Mouse (Mus musculus) intestine, embryonic 15.5 days (tissue): ENCODE measurements at regions not wholly inside any gene's neighbourhood (a gene's known extent, or its start where the extent isn't known, plus 50 kb on each side); places are given as distances from the start of the nearest gene placed in this dataset.

Source experiments
- ATAC-seq: fragments of 200-750 bp; cut with Nextera tagmentation; 2 replicates; pipeline ENCODE4 v1.8.0; 2017; ENCODE audit warnings: moderate TSS enrichment, moderate library complexity
- H3K27ac ChIP-seq: fragments of 300-500 bp; sonication (generic); 2 replicates; pipeline ENCODE4 v1.5.1; 2015; ENCODE audit warnings: mild to moderate bottlenecking, inconsistent platforms
- H3K27me3 ChIP-seq: fragments of 300-500 bp; sonication (generic); replicated peaks from 2 replicates; pipeline ENCODE4 v1.6.1; 2015; ENCODE audit warnings: inconsistent platforms
- H3K36me3 ChIP-seq: fragments of 300-500 bp; sonication (generic); 2 replicates; pipeline ENCODE4 v1.6.1; 2015; ENCODE audit warnings: inconsistent platforms
- H3K4me1 ChIP-seq: fragments of 300-500 bp; sonication (generic); replicated peaks from 2 replicates; pipeline ENCODE4 v1.6.1; 2015; ENCODE audit warnings: inconsistent platforms
- H3K4me2 ChIP-seq: fragments of 300-500 bp; sonication (generic); replicated peaks from 2 replicates; pipeline ENCODE4 v1.6.1; 2015; ENCODE audit warnings: mild to moderate bottlenecking, inconsistent platforms
- H3K4me3 ChIP-seq: fragments of 300-500 bp; sonication (generic); replicated peaks from 2 replicates; pipeline ENCODE4 v1.5.1; 2015; ENCODE audit warnings: inconsistent platforms
- H3K9ac ChIP-seq: fragments of 300-500 bp; sonication (generic); 2 replicates; pipeline ENCODE4 v1.6.1; 2015; ENCODE audit warnings: inconsistent platforms
- H3K9me3 ChIP-seq: fragments of 300-500 bp; sonication (generic); 2 replicates; pipeline ENCODE4 v1.6.1; 2016; ENCODE audit warnings: inconsistent platforms
- WGBS: fragments of 180-500 bp; shearing (Covaris S2); methylation state at CpG from one replicate; pipeline ENCODE4 v1.1.7; 2015; 5-methylcytosine and 5-hydroxymethylcytosine counted together

- Histone ChIP-seq H3K27me3 (no peaks in the 10 kb centered on the region), H3K36me3 (no peaks in the 10 kb centered on the region), H3K4me1 (no peaks in the 10 kb centered on the region), H3K27ac (no peak overlapping the region), H3K4me3 (no peak overlapping the region), H3K9ac (no peak overlapping the region), H3K9me3 (no peaks in the 10 kb centered on the region), H3K4me2 (no peak overlapping the region)
- 72% methylated on average over 4 of the region's 4 CpGs for WGBS
- no peak for ATAC-seq
These were observed 89.2 kb upstream of the Cops8 start for GRCm38 (mm10) chr1:90513442-90514070.

- H3K4me3 ChIP-seq: no peak overlapping the region
- H3K4me2 ChIP-seq: no peak overlapping the region
- H3K36me3 ChIP-seq: no peaks in the 10 kb centered on the region
- no peaks in the 10 kb centered on the region for H3K9me3 ChIP-seq
- no peaks in the 10 kb centered on the region for H3K27me3 ChIP-seq
- no peaks in the 10 kb centered on the region for H3K4me1 ChIP-seq
- H3K9ac ChIP-seq: no peak overlapping the region
- no peak for ATAC-seq
- no peak overlapping the region for H3K27ac ChIP-seq
- 86% methylated on average over 7 of the region's 7 CpGs for WGBS
These were observed 88.6 kb upstream of the Cops8 start for GRCm38 (mm10) chr1:90514176-90514575.

- H3K36me3 ChIP-seq: no peaks in the 10 kb centered on the region
- H3K9ac ChIP-seq: no peak overlapping the region
- no peak overlapping the region for H3K27ac ChIP-seq
- H3K9me3 ChIP-seq: no peaks in the 10 kb centered on the region
- no peak overlapping the region for H3K4me3 ChIP-seq
- H3K27me3 ChIP-seq: no peaks in the 10 kb centered on the region
- no peak for ATAC-seq
- 58% methylated on average over 9 of the region's 9 CpGs for WGBS
- 0 out of 2 replicates have a peak, but pooled peaks cover 3% of the 10 kb centered on the region for H3K4me1 ChIP-seq
- no peak overlapping the region for H3K4me2 ChIP-seq
These were observed 84.1 kb upstream of the Cops8 start for GRCm38 (mm10) chr1:90518584-90519265.

GRCm38 (mm10) chr1:90519284-90520275 lies 83.2 kb upstream of the Cops8 start:
- 75% methylated on average over 12 of the region's 12 CpGs for WGBS
- Histone ChIP-seq H3K27ac (no peak overlapping the region), H3K36me3 (no peaks in the 10 kb centered on the region), H3K4me1 (0 out of 2 replicates have a peak, but pooled peaks cover 3% of the 10 kb centered on the region), H3K27me3 (no peaks in the 10 kb centered on the region), H3K4me3 (no peak overlapping the region), H3K4me2 (no peak overlapping the region), H3K9me3 (no peaks in the 10 kb centered on the region), H3K9ac (no peak overlapping the region)
- no peak for ATAC-seq

- Histone ChIP-seq H3K27ac (no peak overlapping the region), H3K4me3 (no peak overlapping the region), H3K4me1 (0 out of 2 replicates have a peak, but pooled peaks cover 3% of the 10 kb centered on the region), H3K36me3 (no peaks in the 10 kb centered on the region), H3K9ac (no peak overlapping the region), H3K9me3 (no peaks in the 10 kb centered on the region), H3K27me3 (no peaks in the 10 kb centered on the region), H3K4me2 (no peak overlapping the region)
- ATAC-seq: no peak
- WGBS: 80% methylated on average over 8 of the region's 8 CpGs
These were observed 80.5 kb upstream of the Cops8 start for GRCm38 (mm10) chr1:90522294-90522693.

- Histone ChIP-seq H3K9me3 (no peaks in the 10 kb centered on the region), H3K9ac (no peak overlapping the region), H3K27ac (no peak overlapping the region), H3K27me3 (no peaks in the 10 kb centered on the region), H3K4me3 (no peak overlapping the region), H3K36me3 (no peaks in the 10 kb centered on the region), H3K4me2 (no peak overlapping the region), H3K4me1 (0 out of 2 replicates have a peak, but pooled peaks cover 8% of the 10 kb centered on the region)
- ATAC-seq: no peak
- WGBS: 31% methylated on average over 3 of the region's 3 CpGs
These were observed 78.0 kb upstream of the Cops8 start for GRCm38 (mm10) chr1:90524641-90525220.

- H3K4me2 ChIP-seq: no peak overlapping the region
These were observed 76.5 kb upstream of the Cops8 start for GRCm38 (mm10) chr1:90526311-90526710.

GRCm38 (mm10) chr1:90527947-90528717 lies 74.6 kb upstream of the Cops8 start:
- 0 out of 2 replicates have a peak, but pooled peaks cover 4% of the 10 kb centered on the region for H3K4me1 ChIP-seq
- no peaks in the 10 kb centered on the region for H3K9me3 ChIP-seq
- WGBS: 59% methylated on average over 11 of the region's 11 CpGs
- ATAC-seq: no peak
- H3K36me3 ChIP-seq: no peaks in the 10 kb centered on the region
- H3K4me3 ChIP-seq: no peak overlapping the region
- no peak overlapping the region for H3K4me2 ChIP-seq
- no peaks in the 10 kb centered on the region for H3K27me3 ChIP-seq
- no peak overlapping the region for H3K9ac ChIP-seq
- H3K27ac ChIP-seq: no peak overlapping the region

More at GRCm38 (mm10) chr1:90526311-90526710, 76.5 kb upstream of the Cops8 start:
- Histone ChIP-seq H3K4me1 (0 out of 2 replicates have a peak, but pooled peaks cover 8% of the 10 kb centered on the region), H3K27ac (no peak overlapping the region), H3K27me3 (no peaks in the 10 kb centered on the region), H3K4me3 (no peak overlapping the region), H3K9ac (no peak overlapping the region), H3K9me3 (no peaks in the 10 kb centered on the region), H3K36me3 (no peaks in the 10 kb centered on the region)
- 40% methylated on average over 7 of the region's 7 CpGs for WGBS
- ATAC-seq: no peak

GRCm38 (mm10) chr1:90533481-90533880 lies 69.3 kb upstream of the Cops8 start:
- WGBS: 92% methylated on average over 6 of the region's 6 CpGs
- Histone ChIP-seq H3K4me1 (0 out of 2 replicates have a peak, but pooled peaks cover under 1% of the 10 kb centered on the region), H3K9me3 (no peaks in the 10 kb centered on the region), H3K27me3 (no peaks in the 10 kb centered on the region), H3K4me2 (no peak overlapping the region), H3K27ac (no peak overlapping the region), H3K9ac (no peak overlapping the region), H3K36me3 (no peaks in the 10 kb centered on the region), H3K4me3 (no peak overlapping the region)
- ATAC-seq: no peak

GRCm38 (mm10) chr1:90536105-90536504 lies 66.7 kb upstream of the Cops8 start:
- Histone ChIP-seq H3K27ac (no peak overlapping the region), H3K4me1 (no peaks in the 10 kb centered on the region), H3K9ac (no peak overlapping the region), H3K4me2 (no peak overlapping the region), H3K36me3 (no peaks in the 10 kb centered on the region), H3K4me3 (no peak overlapping the region), H3K27me3 (no peaks in the 10 kb centered on the region), H3K9me3 (no peaks in the 10 kb centered on the region)
- no peak for ATAC-seq
